Mouse (Mus musculus) spleen, embryonic (tissue): Measurements from ENCODE around the gene Bmf.
"Not testable (repeated sequence)": the region's sequence is repeated elsewhere in the genome, so short reads cannot be mapped to it uniquely, and the experiment has no call there.

ENCODE experiments used
- CTCF ChIA-PET: fragments of 350-600 bp; sonication (Branson Sonifier 250); formaldehyde crosslinking; loops from one replicate; lab custom pipeline; 2022; lab: Charles Lee

Gene Bmf

DNA sequence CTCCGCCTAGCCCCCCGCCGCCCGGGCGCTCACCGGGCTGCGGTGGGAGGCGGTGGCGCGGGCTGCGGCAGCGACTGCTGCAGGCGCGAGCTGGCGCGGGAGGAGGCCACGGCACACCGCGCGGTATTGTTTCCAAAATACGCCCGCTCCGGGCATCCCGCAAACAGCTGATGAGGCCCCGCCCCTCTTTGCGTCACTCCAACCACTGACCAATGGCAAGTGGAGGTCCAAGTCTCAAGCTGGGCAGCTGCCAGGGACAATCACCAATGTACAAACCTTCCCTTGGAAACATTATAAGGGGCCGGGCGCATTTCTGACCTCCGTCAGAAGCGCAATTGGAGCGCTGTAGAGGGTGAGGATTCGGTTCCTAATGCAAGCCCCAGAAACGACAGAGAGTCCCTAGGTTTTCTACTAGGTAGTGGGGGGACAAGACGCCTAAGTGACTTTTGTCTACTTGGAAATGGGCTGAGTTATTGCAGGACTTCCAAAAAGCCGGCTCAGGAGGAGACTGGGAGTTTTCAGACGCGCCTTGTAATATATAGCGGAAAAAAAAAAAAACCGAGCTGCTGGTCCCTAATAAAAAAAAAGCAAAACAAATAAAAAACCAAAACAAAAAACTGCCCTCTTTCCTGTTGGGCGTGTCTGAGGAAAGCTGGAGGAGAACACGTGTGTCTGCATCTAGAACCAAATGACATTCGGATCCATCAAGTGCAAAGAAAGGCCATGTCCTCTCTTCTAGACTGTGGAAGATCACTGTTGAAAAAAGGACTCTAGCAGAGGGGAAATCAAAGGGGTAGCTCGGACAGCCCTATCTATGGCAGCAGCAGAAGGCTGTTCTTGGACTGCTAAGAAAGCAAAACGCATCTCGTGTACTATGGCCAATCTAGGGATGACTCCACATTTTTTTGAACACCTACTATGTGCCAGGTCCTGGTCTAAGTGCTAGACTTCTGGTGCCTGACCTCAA is at the start of gene Bmf:
Bmf (minus strand) TSS at position 181 of the 967 bp plus-strand sequence.
- CTCF ChIA-PET = interaction anchor here (0.7 to 0.9 kb wide), 2 partner anchors 16 to 18 kb away, joined by 3 read pairs; no protein-coding TSS in a partner anchor

DNA sequence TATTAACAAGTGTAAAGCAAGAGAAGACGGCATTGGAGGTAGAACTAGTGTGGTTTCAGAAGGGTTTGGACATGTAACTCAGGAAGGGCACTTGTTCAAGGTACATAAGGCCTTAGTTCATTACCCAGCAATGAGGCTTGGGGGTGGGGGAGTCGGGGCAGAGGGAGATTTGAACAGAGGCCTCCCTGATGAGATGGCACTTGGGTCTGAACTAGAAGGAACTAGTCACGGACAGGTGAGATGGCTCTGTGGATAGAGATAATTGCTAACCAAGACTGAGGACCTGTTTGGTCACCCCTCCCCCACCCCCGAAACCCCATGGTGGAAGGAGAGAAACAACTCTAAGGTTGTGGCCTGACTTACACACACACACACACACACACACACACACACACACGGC is 49.6 kb upstream of the Bmf start:
- CTCF ChIA-PET = no interaction called here

DNA sequence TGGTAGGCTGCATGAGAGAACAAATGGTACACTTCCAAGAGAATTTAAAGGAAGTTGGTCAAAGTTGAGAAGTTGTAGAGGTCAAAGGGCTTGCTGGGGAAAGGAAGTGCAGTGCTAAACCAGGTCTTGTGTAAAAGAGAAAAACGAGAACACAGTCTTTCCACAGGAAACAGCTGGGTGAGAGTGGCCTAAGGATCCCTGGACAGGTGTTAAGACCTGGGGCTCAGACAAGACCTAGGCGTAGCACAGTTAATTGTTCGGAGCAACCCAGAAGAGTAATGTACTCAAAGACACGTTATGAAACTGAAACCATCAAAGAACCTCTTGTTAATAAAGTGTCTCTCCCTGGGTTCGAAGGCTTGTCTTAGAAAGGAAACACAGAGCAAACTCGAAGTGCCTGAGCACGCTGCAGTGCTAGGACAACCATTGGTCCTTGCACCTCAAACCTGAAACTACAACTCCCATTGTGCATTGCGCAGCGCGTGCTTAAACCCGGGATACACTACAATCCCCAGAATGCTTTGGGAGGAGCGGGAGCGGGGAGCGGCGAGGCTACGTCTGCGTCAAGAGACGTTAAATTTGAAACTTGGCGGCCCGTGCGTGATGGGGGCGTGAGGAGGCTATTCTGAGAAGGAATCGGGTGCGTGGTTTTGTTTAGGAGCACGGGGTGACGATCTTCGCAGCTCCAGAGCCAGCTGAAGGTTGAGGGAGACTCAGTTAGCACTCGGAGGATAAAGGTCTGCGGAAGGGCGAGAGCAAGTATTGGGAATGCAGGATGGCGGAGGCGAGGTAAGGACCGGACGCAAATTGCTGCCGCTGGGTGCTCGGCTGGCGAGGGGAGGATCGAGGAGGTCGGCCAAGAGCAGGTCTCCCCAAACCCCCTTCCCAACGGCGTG is 48.4 kb upstream of the Bmf start, which contains the start of gene Bub1b:
Bub1b (plus strand) TSS at position 539 of the 896 bp plus-strand sequence.
- CTCF ChIA-PET = interaction anchor here (0.5 kb wide), 1 partner anchor 125 kb away, joined by 3 read pairs; no protein-coding TSS in a partner anchor

DNA sequence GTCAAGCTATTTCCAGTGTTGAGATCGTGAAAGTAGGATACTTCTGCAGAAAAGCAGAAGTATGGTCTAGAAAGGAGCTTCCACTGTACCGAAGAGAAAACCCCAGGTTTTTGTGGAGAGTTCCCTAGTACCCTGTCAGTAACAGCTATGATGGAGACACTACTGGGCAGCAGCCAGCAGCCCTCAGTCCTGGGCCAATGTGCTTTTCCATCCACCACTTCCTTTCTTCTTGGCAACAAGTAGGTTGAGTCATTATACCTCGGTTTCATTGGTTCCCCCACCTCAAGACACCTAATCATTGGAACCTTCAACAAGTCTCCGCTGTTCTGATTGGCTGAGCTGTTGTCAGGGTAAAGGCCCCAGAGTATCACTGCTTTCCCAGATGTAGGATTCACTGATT is 41.6 kb upstream of the Bmf start:
- CTCF ChIA-PET = interaction anchor here (0.5 kb wide), 1 partner anchor 44 kb away, joined by 3 read pairs; no protein-coding TSS in a partner anchor

DNA sequence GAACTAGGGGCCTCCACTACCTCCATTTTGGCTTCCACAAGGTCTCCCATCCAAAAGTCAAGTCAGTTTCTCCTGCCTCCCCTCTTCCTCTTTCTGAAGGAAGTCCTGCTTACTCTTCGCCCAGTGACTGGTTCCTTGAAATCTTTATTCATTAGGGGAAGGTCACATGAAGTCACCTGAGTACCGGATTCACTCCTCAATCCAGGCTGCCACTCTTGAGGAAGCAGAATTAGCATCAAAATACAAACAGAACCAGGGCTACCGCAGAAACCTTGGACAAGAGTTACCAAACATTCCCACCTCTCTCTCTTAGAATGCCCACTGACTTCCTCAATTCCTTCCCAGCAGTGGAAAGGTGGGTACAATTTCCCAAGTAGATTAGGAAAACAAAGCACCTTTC is 38.2 kb upstream of the Bmf start:
- CTCF ChIA-PET = no interaction called here

DNA sequence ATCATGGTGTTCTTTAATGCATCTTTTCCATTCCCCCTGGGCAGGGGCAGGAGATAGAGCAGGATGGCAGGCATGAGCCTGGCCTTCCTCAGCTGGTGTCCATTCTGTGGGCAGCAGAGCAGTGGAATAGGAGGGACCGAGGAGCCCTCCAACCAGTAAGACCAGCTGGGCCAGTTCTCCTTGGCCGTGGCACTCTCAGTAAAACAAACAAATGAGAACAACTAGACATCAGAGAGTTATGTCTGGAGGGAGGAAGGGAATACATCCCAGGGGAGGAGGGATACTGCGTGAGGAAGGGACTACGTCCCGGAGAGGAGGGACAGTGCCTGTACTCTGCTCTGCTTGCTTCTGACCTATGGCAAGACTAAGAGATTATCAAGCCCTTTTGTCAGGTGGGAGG is 36.5 kb upstream of the Bmf start:
- CTCF ChIA-PET = no interaction called here

DNA sequence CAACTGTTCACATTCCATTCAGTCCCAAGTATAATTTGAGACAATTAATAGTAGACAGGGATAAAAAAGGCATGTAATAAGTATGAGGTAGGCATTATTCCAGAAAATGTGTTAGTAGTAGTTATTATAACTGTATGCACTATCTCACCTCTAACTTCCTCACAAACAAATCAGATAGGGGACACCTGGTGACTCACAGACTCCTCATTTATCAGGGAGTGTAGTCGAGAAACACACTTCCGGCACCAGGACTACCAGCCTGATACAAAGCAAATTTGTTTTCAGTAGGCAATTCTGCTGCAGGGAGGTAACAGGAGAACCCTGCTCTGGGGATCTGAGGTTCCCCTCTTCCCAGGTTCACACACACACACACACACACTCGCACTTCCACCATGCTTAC is 23.6 kb upstream of the Bmf start:
- CTCF ChIA-PET = no interaction called here

DNA sequence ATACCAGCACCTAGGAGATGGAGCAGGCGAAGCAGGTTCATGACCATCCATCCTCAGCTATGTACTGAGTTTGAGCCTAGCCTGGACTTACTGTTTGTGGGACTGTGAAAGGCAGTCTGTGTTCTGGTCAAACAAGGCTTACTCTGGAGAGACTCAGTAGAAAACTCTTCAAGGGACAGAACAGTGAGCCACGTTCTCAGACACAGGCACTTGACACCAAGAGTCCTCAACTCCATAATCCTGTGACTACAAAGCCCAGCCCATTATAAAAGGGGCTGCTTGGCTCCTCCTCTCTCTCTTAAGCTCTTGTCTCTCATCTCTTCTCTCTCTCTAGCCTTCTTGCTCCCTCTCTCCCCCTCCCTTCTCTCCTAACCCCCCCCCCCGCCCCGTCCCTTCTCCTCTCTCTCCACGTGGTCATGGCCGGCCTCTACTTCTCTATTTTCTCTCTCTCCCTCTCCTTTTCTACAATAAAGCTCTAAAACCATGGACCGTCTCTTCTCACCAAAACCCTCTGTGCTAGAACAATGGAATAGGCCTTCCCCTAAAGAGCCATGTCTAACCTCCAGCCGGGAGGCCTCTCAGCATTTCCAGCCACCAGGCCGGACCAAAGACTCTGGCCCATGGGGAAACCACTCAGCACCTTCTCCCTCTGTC is 22.8 kb upstream of the Bmf start:
- CTCF ChIA-PET = interaction anchor here (0.6 kb wide), 1 partner anchor 44 kb away, joined by 4 read pairs; no protein-coding TSS in a partner anchor

DNA sequence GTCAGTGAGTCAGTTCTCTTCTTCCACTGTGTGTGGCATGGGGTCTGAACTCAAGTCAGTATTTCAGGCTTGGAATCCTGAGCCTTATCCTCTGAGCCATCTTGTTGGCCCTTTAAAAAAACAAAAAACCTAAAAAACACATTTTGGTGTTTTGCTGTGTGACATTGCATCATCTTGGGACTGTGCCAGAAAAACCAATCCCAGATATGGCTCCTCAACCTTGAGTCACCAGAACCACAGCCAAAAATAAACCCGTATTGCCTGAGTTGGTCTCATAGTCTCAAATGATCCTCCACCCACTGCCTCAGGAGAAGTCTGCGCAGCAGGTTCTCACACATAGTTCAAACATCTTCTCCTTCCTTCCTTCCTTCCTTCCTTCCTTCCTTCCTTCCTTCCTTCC is 21.5 kb upstream of the Bmf start:
- CTCF ChIA-PET = no interaction called here

DNA sequence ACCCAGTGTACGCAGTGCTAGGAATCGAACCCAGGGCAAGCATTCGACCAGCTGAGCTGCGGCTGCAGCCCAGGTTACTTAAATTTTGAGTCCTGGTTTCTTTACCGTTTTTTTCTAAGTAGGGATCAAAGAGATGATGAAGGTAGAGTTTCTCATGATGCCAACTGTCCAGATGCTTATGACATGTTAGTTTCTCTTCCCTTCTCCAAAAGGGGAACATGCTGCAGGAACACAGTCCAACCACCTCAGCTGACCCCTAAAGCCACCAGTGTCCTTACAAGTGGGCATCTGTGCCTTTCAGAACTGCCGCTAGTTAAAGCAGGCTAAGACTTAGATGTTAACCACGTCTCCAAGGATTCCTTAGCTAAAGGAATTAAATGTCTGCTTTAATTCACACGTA is 17.7 kb upstream of the Bmf start:
- CTCF ChIA-PET = interaction anchor here (0.8 kb wide), 1 partner anchor 17 kb away, joined by 3 read pairs; no protein-coding TSS in a partner anchor

DNA sequence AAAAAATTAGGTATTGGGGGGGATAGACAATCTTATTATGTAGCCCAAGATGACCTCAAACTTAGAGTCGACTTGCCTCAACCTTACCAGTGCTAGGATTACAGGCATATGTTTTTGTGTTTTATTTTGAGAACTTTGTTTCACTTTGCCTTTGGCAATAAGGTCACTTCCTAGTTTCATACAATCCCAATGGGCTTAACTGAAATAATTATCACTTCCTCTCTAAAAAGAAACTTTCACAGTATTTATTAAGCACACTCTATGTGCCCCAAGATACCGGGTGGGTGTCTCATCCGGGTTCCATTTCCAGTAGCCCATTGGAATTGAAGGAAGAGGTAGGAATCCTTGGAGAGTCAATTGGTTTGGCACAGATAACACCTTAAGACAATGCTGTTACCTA is 12.9 kb upstream of the Bmf start:
- CTCF ChIA-PET = interaction anchor here (0.6 kb wide), 1 partner anchor 340 kb away, joined by 7 read pairs; no protein-coding TSS in a partner anchor

DNA sequence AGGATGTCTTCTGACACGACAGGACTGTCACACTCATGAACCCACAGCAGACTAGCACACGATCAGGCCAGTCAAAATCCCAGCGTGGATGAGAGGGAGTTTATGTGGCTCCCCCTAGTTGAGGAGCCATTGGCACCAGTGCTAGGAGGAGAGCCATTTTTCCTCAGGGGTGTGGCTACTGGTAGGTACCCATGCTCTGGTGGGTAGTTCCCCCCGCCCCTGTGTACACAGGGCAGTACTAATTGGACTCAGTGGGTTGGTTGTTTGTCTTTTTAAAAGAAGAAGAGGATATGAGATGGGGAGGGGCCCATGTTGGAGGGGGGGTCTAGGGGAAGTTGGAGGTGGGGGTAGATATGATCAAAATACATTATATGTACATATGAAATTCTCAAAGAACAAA is 12.5 kb upstream of the Bmf start:
- CTCF ChIA-PET = interaction anchor here (0.7 kb wide), 1 partner anchor 42 kb away, joined by 3 read pairs; no protein-coding TSS in a partner anchor

DNA sequence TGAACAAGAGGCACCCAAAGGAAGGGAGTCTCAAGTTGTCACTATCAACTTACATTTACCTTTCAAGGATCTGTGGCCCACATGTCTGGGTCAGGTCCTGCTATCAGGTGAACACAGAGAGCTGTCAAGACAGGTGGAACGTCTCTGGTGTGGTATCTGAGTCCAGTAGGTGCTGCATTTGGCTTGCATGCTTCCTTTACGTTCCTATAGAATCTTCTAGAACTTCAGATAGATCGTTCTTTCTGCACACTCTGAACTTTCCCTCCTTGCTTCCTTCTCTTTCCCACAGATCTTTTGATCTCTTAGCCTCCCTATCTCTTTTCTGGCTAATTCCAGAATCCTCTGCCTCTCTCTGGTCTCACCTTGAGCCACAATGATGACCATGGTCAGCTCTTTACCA is 8.9 kb upstream of the Bmf start:
- CTCF ChIA-PET = no interaction called here

DNA sequence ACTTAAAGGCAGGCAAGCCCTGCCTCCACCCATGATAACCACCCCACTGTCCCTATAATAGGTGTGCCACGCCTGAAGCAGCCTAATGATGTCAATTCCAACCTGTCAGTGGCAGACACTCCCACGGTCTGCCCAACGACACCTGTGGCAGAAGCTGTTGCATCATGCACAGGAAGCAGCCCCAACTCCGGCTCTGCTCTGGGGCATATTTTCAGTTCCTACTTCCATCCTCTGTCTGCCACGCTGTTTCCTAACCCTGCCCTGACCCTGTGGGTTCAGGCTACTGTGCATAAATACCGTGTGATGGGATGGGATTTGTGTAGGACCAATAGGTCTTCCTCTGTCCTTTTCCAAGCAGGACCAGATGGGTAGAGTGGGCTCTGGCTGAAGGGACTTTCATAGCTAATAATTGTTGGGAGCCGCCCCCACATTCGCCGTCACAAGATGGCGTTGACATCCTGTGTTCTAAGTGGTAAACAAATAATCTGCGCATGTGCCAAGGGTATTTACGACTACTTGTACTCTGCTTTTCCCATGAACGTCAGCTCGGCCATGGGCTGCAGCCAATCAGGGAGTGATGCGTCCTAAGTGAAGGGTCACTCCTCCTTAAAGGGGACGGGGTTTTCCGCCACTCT is 5.0 kb upstream of the Bmf start:
- CTCF ChIA-PET = not testable (repeated sequence)

DNA sequence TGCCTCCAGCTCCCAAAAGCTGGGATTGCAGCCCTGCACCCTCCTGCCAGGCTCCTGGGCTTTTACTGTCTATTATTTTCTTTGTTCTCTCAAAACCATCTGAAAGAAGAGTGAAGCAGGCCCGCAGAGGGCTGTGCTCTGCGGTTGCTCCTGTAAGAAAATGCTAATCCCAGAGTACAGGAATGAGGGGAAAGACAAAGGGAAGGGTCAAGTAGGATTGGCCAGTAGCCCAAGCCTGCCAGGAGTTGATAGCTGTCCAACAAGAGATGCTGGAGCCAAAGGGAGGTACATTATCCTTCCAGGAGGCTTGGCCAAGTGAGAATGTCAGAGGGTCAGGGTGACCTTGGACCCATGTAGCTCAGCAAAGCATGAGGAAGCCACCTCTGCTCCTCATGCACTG is 2.1 kb upstream of the Bmf start:
- CTCF ChIA-PET = interaction anchor here (0.6 kb wide), 2 partner anchors 8 to 9 kb away, joined by 3 to 4 read pairs; no protein-coding TSS in a partner anchor

DNA sequence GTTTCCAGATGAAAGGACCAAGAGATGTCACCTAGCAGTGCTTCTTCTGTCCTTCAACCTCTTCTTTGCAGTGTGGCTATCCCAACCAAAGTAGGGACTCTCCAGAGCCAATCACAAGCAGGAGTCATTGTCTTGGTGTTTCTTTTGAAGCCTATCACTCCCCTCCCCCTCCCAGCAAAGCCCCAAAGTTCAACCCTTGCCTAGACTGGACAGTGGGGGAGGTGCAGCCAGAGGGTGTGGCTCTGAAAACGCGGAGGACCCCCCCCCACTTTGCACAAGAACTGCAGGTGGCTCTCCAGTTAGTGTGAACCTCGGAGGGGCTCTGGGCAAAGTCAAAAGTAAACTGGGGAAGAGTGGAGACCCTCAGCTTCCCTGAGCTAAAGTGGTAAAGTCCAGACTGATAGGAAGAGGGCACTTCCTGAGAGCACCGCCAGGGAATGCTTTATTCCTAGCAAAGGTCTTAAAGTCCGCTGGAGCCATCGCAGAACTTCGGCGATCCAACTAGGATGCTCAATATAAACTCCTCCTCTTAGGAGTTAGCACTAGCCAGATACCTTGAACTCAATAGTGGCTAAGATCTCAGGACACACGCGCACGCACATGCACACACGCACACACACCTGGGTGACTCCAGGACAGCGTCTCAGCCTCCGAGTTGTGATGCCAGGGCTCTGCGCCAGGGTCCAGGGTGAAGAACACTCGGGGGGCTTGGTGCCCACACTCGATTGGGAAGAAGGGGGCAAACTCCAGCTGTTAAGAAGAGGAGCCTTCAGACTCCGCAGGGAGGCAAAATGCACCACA is 866 bp downstream of the Bmf start:
- CTCF ChIA-PET = interaction anchor here (0.6 kb wide), 1 partner anchor 1421 kb away, joined by 3 read pairs; no protein-coding TSS in a partner anchor

DNA sequence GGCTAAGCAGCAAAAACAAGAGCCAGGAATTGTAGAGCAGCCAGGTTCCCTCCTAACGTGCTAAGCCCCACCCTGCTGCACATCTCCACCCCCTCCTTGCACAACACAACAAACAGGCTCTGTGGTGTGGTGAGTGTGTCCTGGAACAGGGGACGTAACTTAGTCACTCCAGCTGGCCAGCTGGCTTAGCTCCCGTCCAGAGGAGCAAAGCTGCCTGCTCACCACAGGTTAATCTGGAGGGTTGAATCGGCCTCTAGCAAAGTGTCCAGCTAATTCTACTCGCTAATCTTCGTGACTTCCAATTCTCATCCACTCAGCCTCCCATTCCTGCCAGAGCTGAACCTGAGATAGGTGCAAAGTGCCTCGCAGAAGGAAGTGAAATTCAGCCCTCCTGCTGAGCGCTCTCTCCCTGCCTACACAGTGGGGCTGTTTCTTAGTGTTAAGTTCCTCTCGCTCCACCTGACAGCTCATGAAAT is 1.9 kb downstream of the Bmf start:
- CTCF ChIA-PET = interaction anchor here (0.6 kb wide), 2 partner anchors 60 to 1422 kb away, joined by 3 read pairs; no protein-coding TSS in a partner anchor

DNA sequence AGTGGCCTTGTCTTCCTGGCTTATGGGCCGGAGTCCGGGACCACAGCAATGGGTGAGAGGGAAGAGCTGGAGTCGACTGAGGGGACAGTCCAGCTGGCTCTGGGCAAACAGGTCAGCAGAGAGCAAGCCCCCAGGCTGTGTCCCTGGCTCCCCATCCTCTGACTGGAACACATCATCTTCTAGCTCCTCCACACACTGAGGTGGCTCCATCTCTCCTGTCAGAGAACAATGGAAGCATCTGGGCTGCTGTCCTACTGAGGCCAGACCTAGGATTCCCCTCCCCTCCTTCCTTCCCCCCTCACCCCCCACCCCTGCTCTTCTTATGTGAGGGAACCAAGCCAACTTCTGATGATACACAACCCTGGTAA is 2.7 kb downstream of the Bmf start:
- CTCF ChIA-PET = no interaction called here

DNA sequence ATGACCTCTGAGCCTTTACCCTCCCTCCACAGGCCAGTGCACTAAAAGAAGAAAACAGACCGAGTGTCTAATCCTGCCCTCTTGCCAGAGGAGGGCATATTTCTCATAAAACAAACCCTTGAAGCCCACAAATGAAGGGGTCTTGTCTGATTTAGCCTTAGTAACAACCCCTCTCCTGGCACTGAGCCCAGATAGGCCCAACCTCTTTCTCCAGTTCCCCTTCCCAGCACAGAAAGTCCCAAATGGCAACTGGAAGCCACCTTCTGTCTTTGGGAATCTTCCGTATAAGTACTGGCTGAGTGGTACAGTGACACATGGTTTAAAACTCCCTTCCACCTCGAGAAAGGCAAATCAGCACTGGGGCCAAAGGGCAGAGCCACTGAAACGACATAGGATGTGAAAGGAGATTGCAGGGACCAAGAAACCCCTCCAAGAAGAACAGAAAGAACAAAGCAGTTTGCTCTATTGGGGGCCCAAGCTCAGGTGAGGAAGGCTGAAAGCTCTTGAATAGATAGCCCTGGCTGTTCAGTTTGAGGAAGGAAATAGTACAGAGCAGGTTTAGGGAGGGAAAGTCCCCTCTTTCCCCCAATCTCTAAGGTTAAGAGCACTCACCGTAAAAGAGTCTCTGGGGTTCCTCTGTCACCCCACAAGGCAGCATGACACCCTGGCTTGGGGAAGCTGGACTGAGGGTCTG is 3.2 kb downstream of the Bmf start:
- CTCF ChIA-PET = no interaction called here
